Mouse (Mus musculus) WW6 (cell line): ENCODE measurements around the gene Gramd1b.

Source experiments
- DNase-seq: peaks from one replicate; pipeline ENCODE4 v3.0.0-alpha.2; 2013; ENCODE audit warnings: low read depth, low spot score

Gene Gramd1b

GRCm38 (mm10) chr9:40268748-40269102 lies 262.5 kb downstream of the Gramd1b start:
- DNase-seq = no peak

- DNase-seq = no peak
Measured at GRCm38 (mm10) chr9:40268040-40268747, 263.0 kb downstream of the Gramd1b start.

GRCm38 (mm10) chr9:40263874-40264273 lies 267.3 kb downstream of the Gramd1b start:
- DNase-seq = no peak

- DNase-seq = no peak
Measured at GRCm38 (mm10) chr9:40252459-40252858, 278.7 kb downstream of the Gramd1b start.

DNA sequence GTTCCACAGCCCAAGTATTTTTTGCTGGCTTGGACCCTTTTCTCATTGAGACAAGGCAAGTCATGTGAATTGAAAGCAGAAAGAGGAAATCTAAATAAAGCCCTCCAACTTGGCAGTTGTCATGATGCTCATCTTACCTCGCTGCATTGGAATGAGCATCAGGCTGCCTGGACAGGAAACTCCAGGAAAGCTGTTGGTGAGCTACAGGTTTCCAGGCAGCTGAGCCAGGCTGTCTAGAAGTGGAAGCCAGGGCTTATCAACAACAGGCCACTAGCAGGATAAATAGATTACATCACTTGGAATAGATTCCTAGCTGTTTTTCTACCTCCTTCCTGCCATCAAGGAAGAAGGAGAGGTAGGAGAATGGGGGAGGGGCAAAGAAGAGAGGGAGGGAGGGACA lies 282.1 kb downstream of the Gramd1b start:
- no peak for DNase-seq

GRCm38 (mm10) chr9:40246702-40247101 lies 284.5 kb downstream of the Gramd1b start:
- DNase-seq = no peak

GRCm38 (mm10) chr9:40245974-40246665 lies 285.1 kb downstream of the Gramd1b start:
- no peak for DNase-seq

DNA sequence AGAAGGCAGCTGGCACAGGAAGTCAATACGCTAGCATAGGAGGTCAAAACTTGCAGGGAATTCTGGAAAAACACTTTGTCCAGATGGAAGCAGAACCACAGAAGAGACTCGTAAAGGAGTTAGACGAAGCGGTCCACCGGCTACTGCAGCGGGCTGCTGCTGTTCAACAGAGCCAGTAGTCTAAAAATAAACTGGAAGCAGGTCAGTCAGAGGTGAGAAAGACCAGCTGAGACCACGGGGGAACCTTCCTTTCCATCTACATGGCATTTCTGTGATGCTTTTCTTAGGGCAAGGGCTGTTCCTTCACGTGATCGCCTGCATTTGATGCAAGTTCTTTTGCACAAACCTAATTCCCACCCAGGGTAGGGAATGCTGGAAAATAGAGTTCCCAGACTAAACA lies 285.7 kb downstream of the Gramd1b start:
- no peak for DNase-seq
